Mouse (Mus musculus): ENCODE data around the gene Cma2.
A peak's percentile ranks its signal among the peaks of the same experiment; 100 is the strongest.
"Not testable (repeated sequence)": the region's sequence is repeated elsewhere in the genome, so short reads cannot be mapped to it uniquely, and the experiment has no call there.

The Cma2 gene

GRCm38 (mm10) chr14:55950346-55951030 lies at the start of gene Cma2:
Gene Cma2, plus strand, starts transcription at chr14:55950980.
- no peak for DNase-seq (ENCODE audit: low read depth, low spot score)

GRCm38 (mm10) chr14:55905518-55905917 lies 45.3 kb upstream of the Cma2 start:
- DNase-seq (ENCODE audit: low read depth, low spot score): no peak

- no peak for DNase-seq (ENCODE audit: low read depth, low spot score)
These were observed 37.4 kb upstream of the Cma2 start for GRCm38 (mm10) chr14:55913406-55913805.

- peak; percentile 73 for DNase-seq (ENCODE audit: low read depth, low spot score)
These were observed 32.3 kb upstream of the Cma2 start for GRCm38 (mm10) chr14:55918240-55919082.

- DNase-seq (ENCODE audit: low read depth, low spot score): no peak
These were observed 28.1 kb upstream of the Cma2 start for GRCm38 (mm10) chr14:55922475-55923232.

GRCm38 (mm10) chr14:55926847-55927246 lies 23.9 kb upstream of the Cma2 start:
- no peak for DNase-seq (ENCODE audit: low read depth, low spot score)

- no peak for DNase-seq (ENCODE audit: low read depth, low spot score)
These were observed 21.4 kb upstream of the Cma2 start for GRCm38 (mm10) chr14:55929263-55929997.

GRCm38 (mm10) chr14:55933586-55933985 lies 17.2 kb upstream of the Cma2 start:
- no peak for DNase-seq (ENCODE audit: low read depth, low spot score)

GRCm38 (mm10) chr14:55940070-55940800 lies 10.5 kb upstream of the Cma2 start:
- DNase-seq (ENCODE audit: low read depth, low spot score): no peak

GRCm38 (mm10) chr14:55943601-55944000 lies 7.2 kb upstream of the Cma2 start:
- no peak for DNase-seq (ENCODE audit: low read depth, low spot score)

GRCm38 (mm10) chr14:55944575-55944974 lies 6.2 kb upstream of the Cma2 start, which contains the start of gene Cma1:
Gene Cma1, minus strand, starts transcription at chr14:55944675.
- DNase-seq (ENCODE audit: low read depth, low spot score): no peak

GRCm38 (mm10) chr14:55946269-55946969 lies 4.4 kb upstream of the Cma2 start:
- no peak for DNase-seq (ENCODE audit: low read depth, low spot score)

- DNase-seq (ENCODE audit: low read depth, low spot score): no peak
These were observed 12.5 kb downstream of the Cma2 start for GRCm38 (mm10) chr14:55963263-55963662.

- DNase-seq (ENCODE audit: low read depth, low spot score): not testable (repeated sequence)
These were observed 13.1 kb downstream of the Cma2 start for GRCm38 (mm10) chr14:55963900-55964299.

- DNase-seq (ENCODE audit: low read depth, low spot score): not testable (repeated sequence)
These were observed 36.7 kb downstream of the Cma2 start for GRCm38 (mm10) chr14:55987464-55987863.

- no peak for DNase-seq (ENCODE audit: low read depth, low spot score)
These were observed 62.4 kb downstream of the Cma2 start for GRCm38 (mm10) chr14:56013147-56013546.

GRCm38 (mm10) chr14:56013924-56014323 lies 63.1 kb downstream of the Cma2 start:
- DNase-seq (ENCODE audit: low read depth, low spot score): no peak

- not testable (repeated sequence) for DNase-seq (ENCODE audit: low read depth, low spot score)
These were observed 66.9 kb downstream of the Cma2 start, which contains the start of gene Mcpt1 for GRCm38 (mm10) chr14:56017671-56018070. Gene Mcpt1, plus strand, starts transcription at chr14:56017971.

- no peak for DNase-seq (ENCODE audit: low read depth, low spot score)
These were observed 68.7 kb downstream of the Cma2 start for GRCm38 (mm10) chr14:56019446-56019845.

GRCm38 (mm10) chr14:56021305-56021704 lies 70.5 kb downstream of the Cma2 start:
- not testable (repeated sequence) for DNase-seq (ENCODE audit: low read depth, low spot score)
